Mouse (Mus musculus) embryo, embryonic 9.5 days (tissue): ENCODE measurements around the gene Smad5.

ENCODE experiments used
- DNase-seq: peaks from one replicate; pipeline ENCODE4 v3.0.0-alpha.2; 2017; ENCODE audit errors: extremely low spot score

The Smad5 gene

DNA sequence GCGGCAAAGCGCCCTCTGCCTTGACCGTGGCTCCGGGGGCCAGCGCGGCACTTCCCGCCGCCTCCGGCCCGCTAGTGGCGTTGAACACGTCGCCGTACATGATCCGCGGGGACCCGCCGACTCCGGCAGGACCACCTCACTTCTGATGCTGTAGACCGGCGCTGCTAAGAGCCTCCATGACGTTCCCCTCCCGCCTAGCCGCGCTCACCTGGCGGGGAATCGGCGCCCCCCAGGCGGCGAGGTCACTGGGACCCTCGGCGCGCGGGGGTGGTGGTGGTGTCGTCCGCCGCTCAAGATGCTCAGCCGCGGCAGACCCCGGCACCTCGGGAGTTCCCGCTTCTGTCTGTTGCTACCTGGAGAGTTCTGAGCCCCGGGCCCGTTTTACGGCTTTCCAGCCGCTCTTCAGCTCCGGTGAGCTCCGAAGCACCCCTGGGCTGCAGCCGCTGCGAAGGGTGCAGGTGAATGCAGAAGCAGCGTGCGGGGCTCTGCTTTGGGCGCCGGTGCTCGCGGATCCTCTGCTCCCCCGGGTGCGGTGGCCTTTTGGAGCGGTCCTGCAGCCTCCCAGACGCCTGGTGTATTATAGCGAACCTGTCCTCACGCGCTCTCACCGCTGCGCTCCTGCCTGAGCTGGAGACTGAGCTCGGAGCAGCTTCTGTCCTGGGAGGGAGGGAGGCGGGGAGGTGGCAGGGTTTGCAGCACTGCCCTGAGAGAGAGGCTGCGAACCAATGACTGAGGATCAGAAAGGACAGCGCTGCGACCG is 50.6 kb downstream of the Smad5 start, which contains the start of gene Gm45623:
Gene Gm45623, minus strand, starts transcription at position 636 of the 760 bp plus-strand sequence.
- DNase-seq, result peak; percentile 40

DNA sequence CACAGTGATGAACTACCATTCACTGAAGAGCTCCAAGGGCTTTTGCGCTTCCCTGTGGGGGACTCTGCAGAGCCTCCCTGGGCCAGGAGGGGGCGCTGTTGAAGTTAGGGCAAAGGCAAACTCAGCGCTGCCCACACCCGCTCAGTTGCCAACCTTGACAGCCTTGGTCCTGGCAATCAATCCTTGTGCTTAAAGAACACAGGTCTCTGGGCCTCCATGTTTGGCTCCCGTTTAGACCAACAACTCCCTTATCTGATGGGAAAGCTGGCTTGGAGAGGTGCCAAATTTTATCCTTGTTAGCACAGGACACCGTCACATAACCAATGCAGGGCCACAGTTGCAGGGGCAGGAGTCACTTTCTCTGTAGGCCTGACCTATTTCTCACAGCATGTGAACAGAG is 53.1 kb downstream of the Smad5 start:
- DNase-seq, result no peak

- DNase-seq, result no peak
Measured at GRCm38 (mm10) chr13:56757201-56757600, 54.4 kb downstream of the Smad5 start.

- peak; percentile 76 for DNase-seq
Measured at GRCm38 (mm10) chr13:56758492-56758891, 55.7 kb downstream of the Smad5 start.

- no peak for DNase-seq
Measured at GRCm38 (mm10) chr13:56762446-56763229, 59.8 kb downstream of the Smad5 start.

DNA sequence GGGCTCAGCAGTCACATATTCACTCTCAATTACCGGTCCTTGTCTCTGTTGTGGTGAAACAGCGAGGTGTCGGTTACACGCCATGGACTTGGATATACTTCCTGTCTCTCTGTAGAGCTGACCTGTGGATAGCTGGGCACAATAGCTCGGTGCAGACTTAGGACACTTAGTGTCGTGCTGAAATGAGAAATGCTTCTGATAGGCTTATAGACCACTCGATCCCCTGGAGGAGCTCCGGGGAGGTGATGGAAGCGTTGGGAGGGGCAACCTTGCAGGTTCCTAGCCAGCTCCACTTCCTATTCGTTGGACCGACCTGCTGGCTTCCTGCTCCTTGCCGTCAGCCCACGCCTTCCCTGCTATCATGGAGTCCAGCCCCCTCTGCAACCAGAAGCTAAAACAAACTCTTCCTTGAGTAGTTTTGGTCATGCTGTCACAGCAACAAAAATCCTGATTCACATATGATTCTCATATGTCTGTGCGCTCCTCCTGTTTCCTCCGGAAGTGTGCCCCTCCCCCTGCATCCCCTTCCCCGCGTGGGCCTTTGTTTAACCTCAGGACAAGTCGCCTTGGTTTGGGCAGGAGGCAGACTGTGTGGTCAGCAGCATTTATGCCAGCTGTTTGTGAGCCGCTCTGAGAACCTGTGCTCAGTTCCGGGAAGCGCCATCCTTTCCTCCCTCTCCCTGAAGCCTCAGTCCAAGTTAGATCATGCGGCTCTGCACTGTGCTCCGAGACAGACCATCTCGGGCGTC is 62.6 kb downstream of the Smad5 start:
- no peak for DNase-seq

- no peak for DNase-seq
Measured at GRCm38 (mm10) chr13:56766211-56766610, 63.4 kb downstream of the Smad5 start.

DNA sequence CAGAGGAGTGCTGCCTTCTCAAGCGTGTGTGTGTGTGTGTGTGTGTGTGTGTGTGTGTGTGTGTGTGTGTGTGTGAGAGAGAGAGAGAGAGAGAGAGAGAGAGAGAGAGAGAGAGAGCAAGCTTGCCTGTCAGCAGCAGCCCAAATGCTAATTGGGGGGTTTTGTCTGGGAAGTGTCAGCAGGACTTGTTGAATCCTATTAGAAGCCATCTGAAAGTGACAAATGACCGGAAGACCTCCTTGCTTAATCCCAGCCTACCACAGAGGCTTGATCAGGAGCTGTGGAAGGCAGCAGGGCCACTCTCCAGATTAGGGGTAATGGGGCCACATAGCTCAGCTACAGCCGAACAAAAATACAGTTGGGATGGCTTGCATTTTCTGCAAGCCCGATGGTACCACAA is 66.6 kb downstream of the Smad5 start:
- peak; percentile 11 for DNase-seq

DNA sequence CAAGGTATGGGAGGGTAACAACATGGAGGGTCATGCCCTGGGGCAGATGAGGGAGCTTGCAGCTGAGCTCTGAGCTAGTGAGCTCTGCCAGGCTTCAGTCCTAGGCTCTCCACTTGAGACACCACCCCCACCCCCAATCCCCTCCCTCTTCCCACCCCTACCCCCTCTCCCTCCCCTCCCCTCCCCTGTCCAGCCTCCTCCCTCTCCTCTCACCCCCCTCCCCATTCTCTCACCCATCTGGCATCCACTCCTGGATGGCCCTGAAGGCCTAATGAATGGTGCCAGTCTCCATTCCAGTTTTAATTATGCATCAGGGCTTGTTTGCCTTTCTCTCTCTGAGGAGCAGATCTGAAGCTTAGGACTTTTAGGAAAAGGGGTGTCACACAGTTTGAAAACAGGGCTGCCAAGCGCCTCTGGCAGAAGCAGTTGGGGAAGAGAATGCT is 67.3 kb downstream of the Smad5 start:
- no peak for DNase-seq

DNA sequence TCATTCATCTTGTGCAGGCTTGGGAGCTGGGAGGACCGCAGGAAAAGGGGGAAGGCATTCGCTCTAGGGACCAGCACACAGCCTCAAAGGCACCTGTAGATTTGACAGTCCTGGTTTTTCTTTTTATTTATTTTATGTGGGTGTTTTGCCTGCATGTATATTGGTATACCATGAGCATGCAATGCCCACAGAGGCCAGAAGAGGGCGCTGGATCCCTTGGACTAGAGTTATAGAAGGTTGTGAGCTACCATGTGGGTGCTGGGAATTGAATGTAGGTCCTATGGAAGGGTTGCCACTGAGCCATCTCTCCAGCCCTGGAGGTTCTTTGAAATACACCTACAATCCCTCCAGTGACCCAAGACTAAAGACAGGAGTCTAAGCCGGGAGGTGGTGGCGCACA is 68.0 kb downstream of the Smad5 start:
- DNase-seq, result no peak

- DNase-seq, result no peak
Measured at GRCm38 (mm10) chr13:56772592-56772991, 69.8 kb downstream of the Smad5 start.

- no peak for DNase-seq
Measured at GRCm38 (mm10) chr13:56773262-56773870, 70.6 kb downstream of the Smad5 start.

- no peak for DNase-seq
Measured at GRCm38 (mm10) chr13:56774304-56774703, 71.5 kb downstream of the Smad5 start.

DNA sequence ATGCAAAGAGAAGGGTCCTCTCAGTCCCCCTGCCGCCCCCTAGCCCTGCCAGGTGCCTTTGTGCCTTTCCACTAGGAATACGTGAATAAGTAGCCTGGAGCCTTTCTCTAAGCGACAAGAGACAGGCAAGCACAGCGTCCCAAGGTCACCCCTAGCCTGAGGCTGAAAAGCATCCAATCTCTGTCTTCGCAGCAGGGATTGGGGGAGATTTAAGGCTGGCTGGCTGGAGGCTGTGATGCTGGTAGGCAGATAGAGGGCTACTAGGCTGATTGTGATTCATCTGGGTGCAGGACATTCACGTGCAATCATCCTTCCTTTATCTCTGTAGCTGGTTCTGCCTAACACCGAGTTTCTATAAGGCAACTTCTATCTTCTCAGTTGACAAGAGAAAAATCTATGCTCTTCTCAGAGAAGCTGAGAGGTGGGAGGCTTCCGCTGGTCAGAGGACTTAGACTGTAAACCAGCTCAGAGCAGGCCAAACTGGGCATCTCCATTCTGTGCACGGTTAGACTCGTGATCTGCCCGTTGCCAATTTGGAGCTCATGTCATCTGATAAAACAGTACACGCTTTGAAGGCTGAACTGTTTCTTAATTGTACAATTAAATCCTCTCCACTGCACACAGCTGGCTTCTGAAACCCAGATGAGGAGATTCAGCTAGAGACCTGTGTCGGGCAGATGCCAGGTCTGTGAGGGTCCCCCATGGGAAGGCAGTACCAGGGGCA is 78.1 kb downstream of the Smad5 start:
- no peak for DNase-seq

GRCm38 (mm10) chr13:56781697-56782096 is 78.9 kb downstream of the Smad5 start:
- no peak for DNase-seq

DNA sequence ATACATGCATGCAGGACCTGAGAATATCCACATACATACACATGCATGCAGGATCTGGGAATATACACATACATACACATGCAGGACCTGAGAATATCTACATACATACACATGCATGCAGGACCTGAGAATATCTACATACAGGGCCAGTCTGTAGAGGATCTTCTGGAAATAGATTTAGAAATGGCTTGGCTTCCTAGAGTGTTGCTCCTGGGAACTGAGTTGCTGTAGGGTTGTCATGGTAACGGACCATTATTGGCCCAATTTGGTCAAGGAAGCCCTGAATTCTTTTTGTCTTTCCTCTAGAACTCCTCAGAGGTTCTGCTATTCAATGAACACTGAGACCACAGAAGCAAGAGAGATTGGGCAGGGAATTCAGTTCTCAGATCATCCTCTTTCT is 79.8 kb downstream of the Smad5 start:
- DNase-seq, result no peak

DNA sequence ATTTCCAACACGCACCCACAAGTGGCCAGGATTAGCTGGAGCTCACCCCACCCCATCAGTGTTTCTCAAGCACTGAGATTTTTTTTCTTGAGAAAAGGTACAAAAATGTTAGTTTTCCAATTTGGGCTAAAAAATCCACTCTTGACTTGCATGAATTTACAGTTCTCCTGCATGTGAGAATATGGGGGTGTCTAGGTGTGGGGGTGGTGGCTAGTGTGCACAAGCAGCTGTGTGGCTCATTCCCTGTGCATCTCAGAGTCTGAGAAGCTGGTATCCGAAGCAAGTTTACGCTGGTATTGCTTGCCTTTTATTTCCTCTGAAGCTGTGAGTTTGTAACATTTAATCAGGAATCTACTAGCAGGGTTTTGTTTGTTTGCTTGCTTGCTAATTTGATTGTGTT is 87.9 kb downstream of the Smad5 start:
- no peak for DNase-seq
